Mouse (Mus musculus) natural killer cell, adult 2 months (primary cell): Measurements from ENCODE around the gene Fam120b.

Experiments
- DNase-seq, 2 experiments: peaks; one replicate each; pipeline ENCODE4 v3.0.0; 2022; ENCODE audit warnings: low spot score in 2 of 2

The Fam120b gene

DNA sequence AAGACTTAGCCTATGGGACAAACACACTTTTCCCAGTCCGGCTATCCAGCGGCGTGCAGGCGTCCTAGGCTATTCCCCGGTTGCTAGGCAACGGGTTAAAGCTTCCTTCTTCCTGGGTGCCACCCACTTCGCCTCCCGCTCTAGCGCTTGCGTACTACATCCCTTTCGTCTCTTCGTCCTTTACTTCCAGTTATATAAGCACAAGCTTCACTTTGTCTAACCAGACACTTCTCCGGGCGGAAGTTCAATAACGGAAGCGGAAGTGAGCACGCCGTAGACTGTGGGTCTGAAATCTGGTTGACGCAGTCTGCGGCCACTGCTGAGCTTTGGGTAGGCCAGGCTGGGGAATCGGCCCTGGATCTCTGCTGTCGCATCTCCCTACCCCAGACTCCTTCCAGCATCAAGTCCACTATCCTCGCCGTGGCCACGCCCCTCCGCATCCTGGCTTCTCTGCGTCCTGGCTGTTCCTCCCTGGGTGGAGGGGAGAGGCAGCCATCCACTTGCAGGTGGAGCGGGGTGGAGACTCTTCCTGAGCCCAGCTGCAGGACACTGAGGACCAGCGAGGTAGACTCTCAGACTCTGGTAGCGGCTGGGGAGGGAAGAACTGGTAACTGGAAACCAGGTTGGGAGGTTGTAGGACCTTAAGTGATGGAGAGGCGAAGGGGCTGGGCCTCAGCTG is at the start of gene Fam120b:
Gene Fam120b, plus strand, starts transcription at position 206 of the 679 bp plus-strand sequence.
- DNase-seq = peak; percentile 88 to 89

DNA sequence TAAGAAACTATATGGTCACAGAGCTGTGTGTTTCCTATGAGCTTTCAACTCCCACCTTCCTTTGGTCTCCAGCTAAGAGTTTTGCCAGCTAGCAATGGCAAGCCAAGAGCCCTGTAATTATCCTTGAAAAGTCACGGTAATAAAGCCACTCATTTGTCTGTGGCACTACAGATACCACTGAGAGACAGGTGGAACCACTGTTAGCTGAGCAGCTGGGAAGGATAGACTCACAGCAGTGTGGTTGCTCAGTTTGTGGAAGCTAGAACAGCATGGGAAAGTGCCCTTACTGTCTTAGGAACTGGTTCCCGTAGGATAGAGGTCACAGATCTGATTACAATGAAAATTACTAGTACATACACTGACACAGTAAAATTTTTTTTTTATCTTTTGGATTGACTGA is 45.9 kb upstream of the Fam120b start:
- DNase-seq = no peak

DNA sequence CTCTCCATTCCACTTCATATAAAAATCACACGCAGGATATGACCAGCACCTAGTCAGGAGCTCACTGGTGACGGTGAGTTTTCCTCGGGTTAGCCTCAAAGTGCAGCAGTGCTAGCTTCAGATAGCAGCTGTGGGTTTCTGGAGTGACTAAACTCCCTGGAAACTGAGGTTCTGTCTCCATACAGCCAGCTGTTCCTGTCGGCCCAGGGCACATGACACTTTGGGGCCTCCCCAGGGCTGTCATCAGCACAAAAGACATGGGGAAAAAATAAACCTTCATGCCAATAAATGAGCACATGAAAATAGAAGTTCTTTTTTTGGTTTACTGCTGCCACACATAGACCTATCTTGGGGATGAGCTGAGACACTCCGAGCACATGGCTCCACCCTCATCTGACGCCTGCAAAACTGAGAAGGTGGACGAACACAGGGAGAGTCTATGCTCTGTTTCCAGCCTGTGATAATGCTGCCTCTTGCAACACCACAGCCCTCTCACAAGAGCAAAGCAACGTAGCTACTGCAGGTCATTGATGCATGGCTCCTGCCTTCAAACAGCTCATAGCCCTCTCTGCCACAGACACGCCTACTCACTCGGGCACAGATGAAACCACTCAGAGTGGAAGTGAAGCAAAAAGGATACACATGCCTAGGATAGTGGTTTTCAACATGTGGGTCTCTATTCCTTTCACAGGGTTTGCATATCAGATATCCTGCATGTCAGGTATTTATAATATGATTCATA is 43.0 kb upstream of the Fam120b start:
- peak in 1 of 2 experiments; percentile 48 for DNase-seq

DNA sequence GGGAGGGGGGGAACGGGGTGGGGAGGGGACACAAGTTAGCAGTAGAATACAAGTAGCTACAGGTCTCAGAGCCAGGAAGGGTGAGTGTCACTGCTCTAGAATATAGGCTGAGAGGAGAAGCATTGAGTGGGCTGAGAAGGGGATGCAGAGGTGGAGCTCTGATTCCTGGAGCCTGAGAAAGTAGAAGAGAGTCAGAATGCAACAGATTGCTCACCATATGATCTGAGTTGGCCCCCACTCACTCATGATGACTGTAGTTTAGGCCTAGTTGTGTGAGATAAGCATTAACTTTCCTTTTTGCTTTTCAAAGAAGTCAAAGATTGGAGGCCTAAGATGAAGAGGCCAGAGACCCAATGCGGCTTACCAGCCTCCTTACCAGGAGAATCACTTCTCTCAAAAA is 42.0 kb upstream of the Fam120b start:
- DNase-seq = no peak

DNA sequence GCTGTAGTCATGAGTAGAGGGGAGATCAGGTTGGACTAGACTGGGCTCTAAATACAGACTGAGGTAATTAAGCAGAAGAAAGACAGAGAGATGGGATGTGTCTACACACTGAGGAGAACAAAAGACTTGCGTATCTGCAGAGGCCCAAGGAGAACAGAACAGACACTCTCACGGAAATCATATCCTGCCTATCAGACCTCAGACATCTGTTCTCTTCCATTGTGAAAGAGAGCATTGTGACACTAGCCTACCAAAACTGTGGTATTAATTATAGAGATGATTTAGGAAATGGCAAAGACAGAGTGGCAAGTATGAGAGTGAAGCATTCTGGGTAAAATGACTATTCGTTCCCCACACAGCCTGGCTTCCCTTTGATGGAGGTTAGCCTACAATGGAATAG is 40.9 kb upstream of the Fam120b start:
- DNase-seq = no peak

DNA sequence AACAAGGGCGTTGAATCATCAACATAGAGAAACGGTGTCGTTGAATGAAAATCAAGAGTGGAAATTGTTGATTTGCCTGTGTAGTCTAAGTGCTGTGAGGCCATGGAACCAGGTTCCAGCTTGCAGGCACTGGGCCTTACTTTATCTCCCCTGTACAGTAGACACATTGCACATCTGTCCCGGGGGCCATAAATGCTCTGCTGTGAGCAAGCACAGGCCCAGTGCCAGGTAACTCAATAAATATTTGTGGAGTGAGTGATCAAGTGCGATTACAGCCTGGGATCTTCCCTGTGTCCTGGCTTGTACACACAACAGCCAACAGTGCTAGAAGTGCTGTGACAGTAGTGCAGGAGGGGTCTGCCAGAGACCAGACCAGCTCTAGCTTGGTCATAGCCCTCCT is 39.5 kb upstream of the Fam120b start:
- no peak for DNase-seq

DNA sequence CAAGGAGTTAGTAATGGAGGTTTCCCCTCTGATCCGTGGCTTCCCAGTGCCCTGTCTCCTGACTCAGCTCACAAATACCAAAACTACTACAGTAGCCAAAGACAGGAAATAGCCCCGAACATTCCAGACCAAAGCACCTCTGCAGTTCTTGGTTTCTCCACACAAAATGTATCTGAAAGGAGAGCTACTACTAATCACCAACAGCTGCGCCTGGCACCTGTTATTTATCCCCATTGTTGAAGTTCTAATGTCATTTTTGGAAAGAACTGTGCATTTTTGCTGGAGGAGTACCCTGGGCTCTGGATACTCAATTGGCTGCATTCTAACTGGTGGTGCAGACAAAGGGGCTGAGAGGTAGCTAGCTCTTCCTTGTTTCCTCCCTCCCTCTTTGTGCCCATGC is 38.9 kb upstream of the Fam120b start:
- DNase-seq = no peak

DNA sequence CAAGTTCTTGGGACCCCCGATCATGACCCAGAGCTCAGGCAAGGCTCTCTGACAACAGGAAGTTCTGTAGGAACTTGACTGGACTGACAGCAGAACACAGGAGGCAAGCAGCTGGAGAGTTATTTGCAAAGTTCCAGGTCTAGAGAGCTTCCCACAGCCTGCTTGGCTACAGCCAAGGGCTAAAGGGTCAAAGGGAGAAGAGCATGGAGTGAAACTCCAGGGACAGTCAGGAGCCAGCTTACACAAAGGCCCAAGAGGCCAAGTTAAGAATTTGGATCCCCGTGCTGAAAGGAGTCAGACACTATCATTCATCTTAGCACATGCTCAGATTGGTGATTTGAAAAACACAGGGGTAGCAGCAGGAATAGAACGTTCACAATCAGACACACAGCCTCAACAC is 32.3 kb upstream of the Fam120b start:
- DNase-seq = no peak

DNA sequence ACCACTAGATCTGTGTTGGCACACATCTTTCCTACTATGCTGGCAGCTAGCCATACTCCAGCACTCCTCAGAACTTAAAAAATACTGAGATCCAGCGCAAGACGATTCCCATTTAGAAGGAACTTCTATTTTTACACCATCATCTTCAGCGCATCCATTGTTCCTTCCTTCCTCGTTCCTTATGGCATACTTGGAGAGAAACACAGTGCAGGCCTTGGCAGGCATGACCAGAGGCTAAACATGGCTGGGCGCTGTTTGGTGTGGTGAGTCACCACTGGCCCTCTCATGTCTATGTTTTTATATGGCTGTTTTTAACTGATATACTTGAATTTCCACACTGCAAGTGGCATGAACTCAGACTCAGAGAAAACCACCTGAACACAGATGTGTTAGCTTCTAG is 30.4 kb upstream of the Fam120b start:
- DNase-seq = no peak

DNA sequence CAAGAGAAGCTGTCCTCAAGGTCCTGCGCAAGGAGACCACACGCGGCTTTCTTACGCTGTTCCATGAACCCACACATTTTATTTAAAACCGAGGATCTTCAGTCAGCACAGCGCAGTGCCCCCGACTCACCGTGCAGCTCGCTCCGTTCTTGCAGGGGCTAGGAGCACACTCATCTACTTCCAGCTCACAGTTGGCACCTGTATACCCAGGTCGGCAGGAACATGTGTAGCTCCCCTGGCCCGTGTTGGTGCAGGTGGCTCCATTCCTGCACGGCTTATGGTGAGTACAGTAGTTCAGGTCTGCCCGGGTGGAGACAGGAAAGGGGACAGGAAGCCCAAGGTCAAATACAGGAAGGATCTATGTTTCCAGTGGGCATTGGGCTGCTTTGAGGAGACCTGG is 25.6 kb upstream of the Fam120b start:
- DNase-seq = no peak

DNA sequence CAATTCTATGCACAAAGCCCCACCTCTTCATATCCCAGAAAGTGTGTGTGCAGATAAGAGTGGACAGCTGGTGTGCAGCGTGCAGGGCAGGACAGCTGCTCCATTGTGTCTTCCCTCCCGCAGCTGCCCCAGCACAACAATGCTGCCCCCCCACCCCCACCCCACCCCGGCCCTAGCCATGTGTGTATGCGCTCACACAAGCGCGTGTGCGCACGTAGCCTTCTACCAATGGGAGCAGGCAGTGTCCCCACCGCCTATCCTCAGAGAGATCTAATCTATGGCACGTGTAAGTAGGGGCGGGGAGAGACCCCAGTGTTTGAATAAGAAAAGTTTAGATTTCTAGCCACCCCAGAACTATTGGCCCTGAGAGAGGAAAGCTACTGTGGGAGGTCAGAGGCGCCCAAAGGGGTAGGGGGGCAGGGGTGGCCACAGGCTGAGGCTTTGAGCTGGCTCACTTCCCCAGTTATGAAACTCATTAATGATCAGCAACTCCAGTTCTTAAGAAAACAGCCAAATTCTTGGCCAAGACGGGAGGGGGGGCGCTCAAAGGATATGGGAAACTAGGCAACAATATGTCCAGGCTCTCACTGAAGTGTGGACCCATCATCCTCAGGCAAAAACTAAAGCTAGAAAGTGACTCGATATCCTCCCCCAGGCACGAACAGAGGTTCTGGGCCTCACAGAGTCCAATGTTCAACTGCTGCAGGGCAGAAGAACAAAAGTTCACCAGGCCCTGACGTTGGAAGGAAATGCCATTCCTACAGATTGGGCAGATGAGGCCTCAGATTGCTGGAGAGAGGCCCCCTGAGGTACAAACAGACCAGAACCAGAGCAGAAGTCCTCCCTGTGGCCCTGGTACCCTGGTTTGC is 23.8 kb upstream of the Fam120b start:
- no peak for DNase-seq

DNA sequence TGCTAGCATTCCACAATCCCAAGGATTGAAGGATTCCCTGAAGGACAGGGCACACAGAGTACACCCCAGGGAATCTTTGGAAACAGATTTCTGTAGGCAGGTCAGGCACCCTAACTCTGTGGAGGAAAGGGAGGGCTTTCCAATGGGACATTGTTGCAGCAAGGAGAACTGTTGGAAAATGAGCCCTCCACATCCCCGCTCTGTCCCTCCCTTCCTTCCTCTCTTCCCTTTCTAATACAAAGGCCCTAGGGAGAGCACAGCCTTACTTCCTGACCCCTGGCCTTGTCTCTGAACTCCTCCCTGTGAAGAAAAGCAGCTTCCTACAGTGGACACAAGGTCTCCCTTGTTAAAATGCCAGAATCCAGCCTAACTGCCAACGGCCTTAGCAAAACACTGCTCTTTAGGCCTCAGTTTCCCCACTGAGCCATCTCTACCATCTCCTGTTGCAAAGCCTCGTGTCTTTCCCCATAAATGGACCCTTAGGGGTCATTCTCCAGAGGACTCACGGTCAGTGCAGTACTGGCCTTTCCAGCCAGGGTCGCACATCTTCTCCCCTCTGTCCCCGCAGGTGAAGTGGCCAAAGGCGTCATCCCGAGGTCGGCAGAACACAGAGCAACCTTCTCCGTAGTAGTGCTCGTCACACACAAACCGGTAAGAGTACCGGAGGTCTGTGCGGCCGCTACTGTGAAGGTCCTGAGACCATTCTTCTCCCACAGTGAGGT is 22.9 kb upstream of the Fam120b start:
- DNase-seq = no peak

DNA sequence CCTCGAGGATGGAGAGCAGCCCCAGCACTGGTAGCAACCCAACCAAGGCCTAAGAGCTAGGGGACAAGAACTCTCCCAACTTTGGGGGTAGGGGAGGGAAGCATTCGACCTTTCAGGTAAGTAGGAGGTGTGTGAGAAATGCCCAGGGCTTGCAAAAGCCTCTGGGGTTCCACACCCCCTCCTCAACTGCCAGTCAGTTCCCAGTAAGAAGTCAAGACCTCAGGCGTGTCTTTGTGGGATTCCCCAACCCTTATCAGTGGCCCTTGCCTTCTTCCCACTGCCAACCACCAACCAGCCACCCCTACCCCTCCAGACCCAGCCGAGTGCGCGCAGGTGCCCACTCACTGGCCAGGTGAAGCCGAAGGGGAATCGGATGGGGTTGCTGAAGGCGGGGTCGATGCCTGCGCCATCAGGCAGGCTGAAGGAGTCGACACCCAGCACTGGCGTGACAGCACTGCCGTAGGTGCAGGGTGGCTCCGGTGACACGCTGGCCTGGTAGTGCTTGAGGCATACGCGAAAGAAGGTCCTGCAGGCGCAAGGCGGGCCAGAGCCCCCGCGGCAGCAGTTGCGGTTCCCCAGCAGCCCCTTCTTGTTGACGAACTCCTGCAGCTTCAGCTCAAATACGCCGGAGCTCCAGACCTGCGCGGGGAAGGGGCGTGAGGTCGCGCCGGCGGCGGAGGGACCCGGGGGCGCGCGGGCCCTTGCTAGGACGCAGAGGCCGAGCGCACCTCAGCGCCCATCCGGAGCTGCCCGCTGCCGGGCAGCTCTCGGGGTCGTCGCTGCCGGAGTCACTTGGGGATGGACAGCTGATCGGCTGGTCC is 21.5 kb upstream of the Fam120b start:
- DNase-seq = no peak

DNA sequence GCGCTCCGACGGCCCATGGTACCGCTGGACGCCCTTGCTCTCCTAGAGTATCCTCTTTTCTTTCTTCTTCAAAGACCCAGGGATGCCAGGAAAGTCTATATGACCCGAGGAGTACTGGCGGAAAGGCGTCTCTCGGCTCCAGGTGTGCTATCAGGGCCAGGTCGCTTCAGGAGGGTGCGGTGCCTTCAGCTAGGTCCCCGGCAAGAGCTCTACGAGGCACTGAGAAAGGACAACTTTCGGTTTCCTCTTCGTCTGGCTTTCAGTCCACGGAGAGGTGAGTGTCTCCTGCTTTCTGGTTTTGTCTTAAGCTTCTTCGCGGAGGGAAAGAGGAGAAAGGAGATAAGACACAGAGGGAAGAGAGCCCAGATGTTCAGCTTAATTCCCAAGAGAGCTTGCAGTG is 20.8 kb upstream of the Fam120b start:
- peak in 1 of 2 experiments; percentile 10 for DNase-seq

DNA sequence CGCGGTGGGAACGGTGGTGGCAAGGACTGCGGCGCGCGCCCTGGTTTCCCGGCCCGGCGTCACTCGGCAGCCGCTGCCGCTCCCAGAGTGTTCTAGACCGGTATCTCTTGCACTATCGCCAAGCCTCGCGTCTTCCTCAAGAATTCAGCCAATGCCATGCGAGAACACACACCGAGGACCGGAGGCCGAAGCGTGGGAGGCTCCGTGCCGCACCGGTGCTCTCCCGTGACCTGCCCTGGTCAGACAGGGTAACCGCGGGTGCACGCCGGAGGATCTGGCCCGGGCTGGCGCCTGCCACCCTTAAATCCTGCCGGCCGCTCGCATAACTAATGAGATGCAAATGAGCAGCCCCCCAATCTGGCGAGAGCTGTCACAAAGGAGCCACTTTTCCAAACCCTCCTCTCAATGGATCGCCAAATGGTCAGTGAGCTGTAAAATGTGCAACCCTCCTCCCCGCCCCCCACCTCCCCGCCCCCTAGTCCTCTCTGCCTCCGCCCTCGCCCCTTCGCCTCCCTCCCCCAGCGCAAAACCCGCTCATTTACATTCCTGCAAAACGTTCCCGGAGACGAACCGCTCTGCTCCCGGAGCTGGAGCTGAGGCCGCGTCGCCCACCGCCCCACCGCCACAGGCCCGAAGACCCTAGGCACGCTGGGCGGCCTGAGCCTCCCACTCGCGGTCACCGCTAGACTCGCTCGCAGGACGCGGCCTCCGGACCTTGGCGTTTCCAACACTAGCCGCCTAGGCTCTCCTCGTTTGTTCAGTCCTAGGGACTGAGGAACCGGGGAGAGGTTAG is 20.1 kb upstream of the Fam120b start:
- peak; percentile 19 to 35 for DNase-seq

DNA sequence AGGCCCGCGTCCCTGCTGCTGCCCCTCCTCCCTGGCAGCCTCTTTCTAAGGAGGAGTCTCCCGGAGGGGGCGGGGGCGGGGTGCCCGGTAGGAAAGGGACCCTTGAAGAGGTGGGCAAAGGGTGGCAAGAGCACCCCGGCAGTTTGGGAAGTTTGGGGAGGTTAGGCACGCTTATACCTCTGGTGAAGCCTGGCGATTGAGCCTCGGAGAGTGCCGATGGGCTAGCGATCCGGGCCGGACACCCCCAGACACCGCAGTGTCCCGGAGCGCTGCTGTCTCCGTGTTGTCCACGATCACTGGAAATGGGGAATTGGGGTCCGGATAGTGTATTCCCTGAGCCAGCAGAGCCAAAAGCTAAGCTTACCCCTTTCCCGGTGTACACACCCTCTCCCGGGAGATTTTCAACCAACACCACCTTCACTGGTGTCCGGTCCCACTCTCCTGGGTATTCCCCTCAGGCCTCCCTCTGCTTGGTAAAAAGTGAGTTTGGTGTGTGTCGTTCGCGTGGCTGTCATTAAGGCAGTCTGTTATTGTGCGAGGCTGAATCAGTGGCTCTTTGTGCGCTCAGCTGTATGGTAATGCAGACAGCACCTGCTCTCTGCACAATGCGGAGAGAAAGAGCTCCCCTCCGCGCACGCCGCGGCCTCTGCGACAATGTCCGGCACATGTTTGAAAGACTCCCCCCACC is 19.4 kb upstream of the Fam120b start, which contains the start of gene Dll1:
Gene Dll1, minus strand, starts transcription at position 379 of the 688 bp plus-strand sequence.
- DNase-seq = no peak

DNA sequence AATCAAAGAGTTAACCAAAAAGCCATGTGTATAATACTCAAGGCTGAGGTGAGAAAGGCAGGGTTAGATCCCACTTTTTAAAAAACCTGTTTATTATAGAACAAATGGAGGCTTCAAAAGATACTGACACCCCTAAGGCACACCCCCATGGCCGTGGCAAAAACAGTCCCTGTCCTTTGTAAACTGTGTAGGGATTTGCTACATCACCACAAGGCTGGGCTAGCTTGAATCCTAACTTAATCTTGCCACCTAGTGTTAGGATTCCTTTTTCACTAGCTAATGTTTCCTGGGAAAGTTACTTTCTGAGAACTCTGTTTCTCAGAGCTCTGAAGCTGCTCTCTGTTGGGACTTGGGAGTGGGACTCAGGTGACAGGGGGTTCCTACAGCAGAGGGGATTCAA is 18.1 kb upstream of the Fam120b start:
- DNase-seq = no peak

DNA sequence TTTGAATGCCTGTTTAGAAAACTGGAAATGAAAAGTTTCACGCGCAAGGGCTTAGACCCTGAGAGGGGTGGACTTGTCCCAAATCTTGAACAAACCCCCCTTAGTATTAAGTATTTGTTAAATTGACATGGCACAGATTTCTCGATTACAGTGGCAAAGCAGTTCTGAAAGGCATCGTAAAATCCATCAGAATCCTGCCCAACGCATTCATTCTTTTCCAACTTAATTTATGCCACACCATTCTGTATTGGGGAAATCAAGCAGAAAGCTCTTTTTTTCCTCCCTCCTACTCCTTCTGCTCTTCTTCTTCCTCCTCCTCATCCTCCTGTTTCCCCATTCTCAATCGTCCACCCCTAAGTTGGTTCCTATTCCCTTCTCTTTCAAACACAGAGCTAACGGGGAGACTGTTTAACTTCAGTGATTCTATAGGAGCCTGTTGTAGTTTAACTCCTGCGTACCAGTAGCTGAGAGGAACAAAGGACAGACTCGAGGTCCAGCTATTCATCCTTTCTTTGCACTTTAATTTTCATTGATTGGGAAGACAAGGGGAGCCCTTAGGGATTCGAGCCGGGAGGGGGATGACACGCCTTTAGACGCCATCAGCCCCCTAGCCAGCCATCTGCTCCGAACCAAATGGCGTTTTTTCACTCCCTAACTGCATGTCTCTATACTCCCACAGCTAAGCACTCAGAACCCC is 17.4 kb upstream of the Fam120b start:
- no peak for DNase-seq
